Mouse (Mus musculus) hindbrain, embryonic 10.5 days (tissue): ENCODE results near the gene Wdr18. TPM values are rescaled to one million over a fixed set of nuclear protein-coding genes. Genes with fewer than 3 reads are reported as not detected.

ENCODE experiments used
- DNase-seq: peaks from one replicate; pipeline ENCODE4 v3.0.0-alpha.2; 2017; ENCODE audit warnings: low spot score
- H3K27ac ChIP-seq: fragments of 300-500 bp; sonication (generic); 2 replicates; pipeline ENCODE4 v1.5.1; 2016; ENCODE audit warnings: mild to moderate bottlenecking, moderate library complexity
- H3K27me3 ChIP-seq: fragments of 300-500 bp; sonication (generic); 2 replicates; pipeline ENCODE4 v1.6.1; 2016; ENCODE audit warnings: mild to moderate bottlenecking; ENCODE audit not compliant: poor library complexity, insufficient read depth, severe bottlenecking
- H3K36me3 ChIP-seq: fragments of 300-500 bp; sonication (generic); 2 replicates; pipeline ENCODE4 v1.6.1; 2016; ENCODE audit warnings: mild to moderate bottlenecking, moderate library complexity
- H3K4me1 ChIP-seq: fragments of 300-500 bp; sonication (generic); replicated peaks from 2 replicates; pipeline ENCODE4 v1.6.1; 2016; ENCODE audit warnings: mild to moderate bottlenecking
- H3K4me3 ChIP-seq: fragments of 300-500 bp; sonication (generic); 2 replicates; pipeline ENCODE4 v1.5.1; 2016; ENCODE audit warnings: mild to moderate bottlenecking, moderate library complexity
- H3K9me3 ChIP-seq: fragments of 300-500 bp; sonication (generic); 2 replicates; pipeline ENCODE4 v1.6.1; 2016; ENCODE audit warnings: mild to moderate bottlenecking, moderate library complexity
- WGBS: fragments of 180-500 bp; shearing (Covaris S2); methylation state at CpG from one replicate; pipeline ENCODE4 v1.1.7; 2016; 5-methylcytosine and 5-hydroxymethylcytosine counted together
- polyA plus RNA-seq: library from polyadenylated mRNA; unstranded; fragments of >200 nt; fragmentation: Nextera tagmentation; extraction: Ambion mirVana; gene quantifications from 2 replicates; pipeline ENCODE4 v1.2.1, GENCODE M21; 2016

Gene Wdr18
- polyA plus RNA-seq, 1 experiment from 2014 or later, result 128 TPM

GRCm38 (mm10) chr10:79976071-79976721, 16.2 kb downstream of the Wdr18 start:
- 86% methylated on average over 28 of the region's 28 CpGs for WGBS
- H3K36me3 ChIP-seq, result peaks cover 72% of the 10 kb centered on the region
- no peak for DNase-seq
- peak overlapping the region; percentile 23 for H3K4me3 ChIP-seq
- H3K27me3 ChIP-seq, result peaks cover 51% of the 10 kb centered on the region
- H3K27ac ChIP-seq, result no peak overlapping the region
- H3K4me1 ChIP-seq, result peaks cover 13% of the 10 kb centered on the region
- 0 out of 2 replicates have a peak, but pooled peaks cover 9% of the 10 kb centered on the region for H3K9me3 ChIP-seq

- DNase-seq, result no peak
- peaks cover 46% of the 10 kb centered on the region for H3K27me3 ChIP-seq
- H3K27ac ChIP-seq, result no peak overlapping the region
- H3K4me3 ChIP-seq, result peak overlapping the region; percentile 23
- WGBS, result 79% methylated on average over 36 of the region's 36 CpGs
- H3K9me3 ChIP-seq, result 0 out of 2 replicates have a peak, but pooled peaks cover 9% of the 10 kb centered on the region
- peaks cover 17% of the 10 kb centered on the region for H3K4me1 ChIP-seq
- peaks cover 77% of the 10 kb centered on the region for H3K36me3 ChIP-seq
Measured at GRCm38 (mm10) chr10:79976722-79977107, 16.8 kb downstream of the Wdr18 start.

- Histone ChIP-seq H3K4me1 (peaks cover 21% of the 10 kb centered on the region), H3K27me3 (peaks cover 40% of the 10 kb centered on the region), H3K36me3 (peaks cover 80% of the 10 kb centered on the region), H3K4me3 (no peak overlapping the region), H3K27ac (no peak overlapping the region), H3K9me3 (0 out of 2 replicates have a peak, but pooled peaks cover 9% of the 10 kb centered on the region)
- no peak for DNase-seq
- 79% methylated on average over 28 of the region's 28 CpGs for WGBS
Measured at GRCm38 (mm10) chr10:79977324-79977723, 17.4 kb downstream of the Wdr18 start.

GRCm38 (mm10) chr10:79978061-79978460, 18.1 kb downstream of the Wdr18 start:
- WGBS, result 95% methylated on average over 21 of the region's 21 CpGs
- H3K36me3 ChIP-seq, result peaks cover 83% of the 10 kb centered on the region
- peaks cover 33% of the 10 kb centered on the region for H3K27me3 ChIP-seq

GRCm38 (mm10) chr10:79979401-79980155, 19.6 kb downstream of the Wdr18 start:
- H3K4me3 ChIP-seq, result no peak overlapping the region; the same call in 1 of the 2 replicates
- H3K36me3 ChIP-seq, result peaks cover 73% of the 10 kb centered on the region
- 93% methylated on average over 22 of the region's 22 CpGs for WGBS
- peaks cover 36% of the 10 kb centered on the region for H3K4me1 ChIP-seq
- H3K9me3 ChIP-seq, result 0 out of 2 replicates have a peak, but pooled peaks cover 9% of the 10 kb centered on the region
- no peak for DNase-seq
- peaks cover 20% of the 10 kb centered on the region for H3K27me3 ChIP-seq
- no peak overlapping the region for H3K27ac ChIP-seq

More at GRCm38 (mm10) chr10:79978061-79978460, 18.1 kb downstream of the Wdr18 start:
- H3K27ac ChIP-seq, result no peak overlapping the region
- no peak overlapping the region for H3K4me3 ChIP-seq
- H3K4me1 ChIP-seq, result peaks cover 28% of the 10 kb centered on the region
- DNase-seq, result no peak
- 0 out of 2 replicates have a peak, but pooled peaks cover 9% of the 10 kb centered on the region for H3K9me3 ChIP-seq

- 70% methylated on average over 5 of the region's 5 CpGs for WGBS
Measured at GRCm38 (mm10) chr10:79983205-79983604, 23.3 kb downstream of the Wdr18 start.

GRCm38 (mm10) chr10:79983670-79984069, 23.7 kb downstream of the Wdr18 start:
- WGBS, result under 1% methylated on average over 21 of the region's 21 CpGs
- H3K4me1 ChIP-seq, result peaks cover 65% of the 10 kb centered on the region

More at GRCm38 (mm10) chr10:79983205-79983604, 23.3 kb downstream of the Wdr18 start:
- H3K4me3 ChIP-seq, result peak overlapping the region; percentile 78
- no peak for DNase-seq
- peak overlapping the region; percentile 93 for H3K27ac ChIP-seq
- H3K27me3 ChIP-seq, result peaks cover 24% of the 10 kb centered on the region
- no peaks in the 10 kb centered on the region for H3K9me3 ChIP-seq
- H3K36me3 ChIP-seq, result peaks cover 38% of the 10 kb centered on the region
- H3K4me1 ChIP-seq, result peaks cover 60% of the 10 kb centered on the region

GRCm38 (mm10) chr10:79984195-79984816, 24.4 kb downstream of the Wdr18 start, which contains the start of gene Tmem259:
Gene Tmem259 (minus strand): TSS chr10:79984330.
- Histone ChIP-seq H3K27ac (peak within 1 kb of the TSS; percentile 93), H3K36me3 (peaks cover 27% of the 10 kb centered on the region), H3K9me3 (no peaks in the 10 kb centered on the region), H3K4me3 (peak within 1 kb of the TSS; percentile 78), H3K4me1 (peaks cover 71% of the 10 kb centered on the region), H3K27me3 (peaks cover 33% of the 10 kb centered on the region)
- WGBS, result under 1% methylated on average over 49 of the region's 49 CpGs
- peak; percentile 85 for DNase-seq

More at GRCm38 (mm10) chr10:79983670-79984069, 23.7 kb downstream of the Wdr18 start:
- no peaks in the 10 kb centered on the region for H3K9me3 ChIP-seq
- H3K4me3 ChIP-seq, result peak overlapping the region; percentile 78
- DNase-seq, result peak; percentile 66
- peaks cover 33% of the 10 kb centered on the region for H3K36me3 ChIP-seq
- peaks cover 26% of the 10 kb centered on the region for H3K27me3 ChIP-seq
- H3K27ac ChIP-seq, result peak overlapping the region; percentile 93

GRCm38 (mm10) chr10:79984871-79985270, 24.9 kb downstream of the Wdr18 start:
- peak; percentile 95 for DNase-seq
- H3K9me3 ChIP-seq, result no peaks in the 10 kb centered on the region
- H3K4me1 ChIP-seq, result peaks cover 74% of the 10 kb centered on the region
- WGBS, result under 1% methylated on average over 22 of the region's 22 CpGs
- H3K36me3 ChIP-seq, result peaks cover 21% of the 10 kb centered on the region
- peak overlapping the region; percentile 78 for H3K4me3 ChIP-seq
- peaks cover 38% of the 10 kb centered on the region for H3K27me3 ChIP-seq
- H3K27ac ChIP-seq, result peak overlapping the region; percentile 93

- H3K36me3 ChIP-seq, result peaks cover 14% of the 10 kb centered on the region
- 5% methylated on average over 35 of the region's 35 CpGs for WGBS
- DNase-seq, result peak; percentile 60
- H3K27ac ChIP-seq, result peak overlapping the region; percentile 93
- H3K4me1 ChIP-seq, result peaks cover 74% of the 10 kb centered on the region
- no peaks in the 10 kb centered on the region for H3K9me3 ChIP-seq
- H3K27me3 ChIP-seq, result peaks cover 46% of the 10 kb centered on the region
- peak overlapping the region; percentile 78 for H3K4me3 ChIP-seq
Measured at GRCm38 (mm10) chr10:79985334-79986231, 25.6 kb downstream of the Wdr18 start.

GRCm38 (mm10) chr10:79986232-79986878, 26.4 kb downstream of the Wdr18 start:
- peaks cover 71% of the 10 kb centered on the region for H3K4me1 ChIP-seq
- H3K36me3 ChIP-seq, result peaks cover 13% of the 10 kb centered on the region
- peak overlapping the region; percentile 93 for H3K27ac ChIP-seq
- WGBS, result 44% methylated on average over 6 of the region's 6 CpGs
- no peak for DNase-seq
- peak overlapping the region; percentile 78 for H3K4me3 ChIP-seq
- H3K9me3 ChIP-seq, result peaks cover 6% of the 10 kb centered on the region; the same call in 1 of the 2 replicates
- H3K27me3 ChIP-seq, result peaks cover 53% of the 10 kb centered on the region
